Mouse (Mus musculus): ENCODE data around the gene Mrpl28.
A peak's percentile ranks its signal among the peaks of the same experiment; 100 is the strongest.

The Mrpl28 gene

DNA sequence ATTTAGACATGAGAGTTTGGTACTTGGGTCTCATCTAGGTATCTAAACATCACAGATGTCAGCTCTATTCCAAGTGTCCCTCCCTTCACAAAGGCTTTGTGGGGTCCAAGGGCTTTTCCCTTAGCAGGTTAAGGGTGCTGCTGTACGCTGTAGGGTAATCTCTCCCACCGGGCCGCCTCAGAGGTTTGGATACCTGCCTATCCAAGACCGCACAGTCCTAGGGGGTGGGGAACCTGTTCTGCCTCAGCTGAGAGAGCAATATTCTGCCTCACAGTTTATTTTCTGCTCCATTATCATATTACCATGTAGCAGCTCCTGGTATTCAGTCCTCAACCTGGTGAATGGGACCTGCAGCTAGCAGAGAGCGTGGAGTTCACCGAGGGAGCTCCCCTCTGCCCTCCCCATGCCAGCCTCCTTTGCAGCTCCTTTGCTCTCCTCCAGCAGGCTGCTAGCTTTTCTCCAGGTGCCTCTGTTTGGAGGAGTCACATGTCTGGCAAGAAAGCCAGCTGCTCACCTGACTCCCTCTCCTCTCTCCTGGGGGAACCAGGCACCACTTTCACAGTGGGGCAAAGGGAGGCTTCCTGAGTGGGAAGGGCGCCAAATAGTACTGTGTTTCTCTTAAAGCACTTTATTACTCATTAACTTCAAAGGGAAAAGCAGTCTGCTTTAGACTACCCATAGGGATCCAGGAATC, 7.9 kb upstream of the Mrpl28 start:
- no peak for DNase-seq (ENCODE audit: extremely low read depth, low read depth, low spot score)

DNA sequence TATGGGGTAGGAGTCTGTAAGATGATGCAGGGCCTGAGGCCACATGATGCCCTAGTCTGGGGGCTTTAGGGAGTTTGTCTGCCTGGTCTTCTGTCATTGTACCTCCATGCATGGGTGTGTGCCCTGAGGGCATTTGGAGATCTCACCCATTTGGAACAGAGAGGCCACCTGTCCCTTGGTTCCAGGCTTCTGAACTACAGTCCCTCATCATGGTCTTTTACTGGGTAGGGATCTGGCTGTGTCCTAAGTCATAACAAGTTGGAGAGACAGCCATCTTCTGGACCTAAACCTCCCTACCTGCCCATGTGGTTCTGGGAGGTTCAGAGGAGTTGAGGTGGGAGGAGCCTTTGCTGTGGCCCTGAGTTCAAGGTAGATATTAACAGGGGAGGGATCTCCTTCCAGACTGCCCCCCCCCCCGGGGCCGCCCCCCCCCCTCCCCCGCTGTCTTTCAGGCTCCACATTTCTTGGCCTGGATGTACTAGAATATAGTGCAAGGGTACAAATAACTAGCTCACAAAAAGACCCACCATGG, 7.3 kb upstream of the Mrpl28 start:
- no peak for DNase-seq (ENCODE audit: extremely low read depth, low read depth, low spot score)

DNA sequence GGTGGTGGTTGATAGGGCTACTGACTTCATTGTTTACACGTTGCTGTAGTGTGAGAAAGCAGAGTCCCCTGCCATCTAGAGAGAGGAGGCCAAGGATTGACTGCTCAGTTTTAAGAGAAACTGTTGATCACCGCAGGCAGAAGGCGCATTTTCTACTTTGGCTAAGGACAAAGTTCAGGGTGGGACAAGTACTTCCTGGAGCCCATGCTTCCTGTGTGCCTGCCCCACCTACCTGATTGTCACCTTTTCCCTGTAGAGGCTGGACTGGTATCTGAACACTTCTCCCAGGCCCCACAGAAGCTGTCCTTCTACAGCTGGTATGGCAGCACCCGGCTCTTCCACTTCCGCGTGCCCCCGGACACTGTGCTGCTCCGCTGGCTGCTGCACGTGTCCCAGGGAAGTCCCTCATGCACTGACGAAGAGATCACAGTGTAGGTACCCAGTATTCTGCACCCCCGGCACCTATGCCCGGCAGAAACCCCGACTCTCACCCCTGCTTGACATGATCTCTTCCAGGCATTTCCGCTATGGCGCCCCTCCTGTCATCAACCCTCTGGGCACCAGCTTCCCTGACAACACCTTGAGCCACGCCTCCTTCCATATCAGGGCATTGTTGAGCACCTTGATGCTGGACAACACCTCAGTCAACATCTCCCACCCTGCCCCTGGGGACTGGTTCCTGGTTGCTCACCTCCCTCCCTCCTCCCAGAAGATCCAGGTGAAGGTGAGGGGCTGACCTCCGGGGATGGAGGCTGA, 6.6 kb upstream of the Mrpl28 start:
- DNase-seq (ENCODE audit: extremely low read depth, low read depth, low spot score) = no peak

DNA sequence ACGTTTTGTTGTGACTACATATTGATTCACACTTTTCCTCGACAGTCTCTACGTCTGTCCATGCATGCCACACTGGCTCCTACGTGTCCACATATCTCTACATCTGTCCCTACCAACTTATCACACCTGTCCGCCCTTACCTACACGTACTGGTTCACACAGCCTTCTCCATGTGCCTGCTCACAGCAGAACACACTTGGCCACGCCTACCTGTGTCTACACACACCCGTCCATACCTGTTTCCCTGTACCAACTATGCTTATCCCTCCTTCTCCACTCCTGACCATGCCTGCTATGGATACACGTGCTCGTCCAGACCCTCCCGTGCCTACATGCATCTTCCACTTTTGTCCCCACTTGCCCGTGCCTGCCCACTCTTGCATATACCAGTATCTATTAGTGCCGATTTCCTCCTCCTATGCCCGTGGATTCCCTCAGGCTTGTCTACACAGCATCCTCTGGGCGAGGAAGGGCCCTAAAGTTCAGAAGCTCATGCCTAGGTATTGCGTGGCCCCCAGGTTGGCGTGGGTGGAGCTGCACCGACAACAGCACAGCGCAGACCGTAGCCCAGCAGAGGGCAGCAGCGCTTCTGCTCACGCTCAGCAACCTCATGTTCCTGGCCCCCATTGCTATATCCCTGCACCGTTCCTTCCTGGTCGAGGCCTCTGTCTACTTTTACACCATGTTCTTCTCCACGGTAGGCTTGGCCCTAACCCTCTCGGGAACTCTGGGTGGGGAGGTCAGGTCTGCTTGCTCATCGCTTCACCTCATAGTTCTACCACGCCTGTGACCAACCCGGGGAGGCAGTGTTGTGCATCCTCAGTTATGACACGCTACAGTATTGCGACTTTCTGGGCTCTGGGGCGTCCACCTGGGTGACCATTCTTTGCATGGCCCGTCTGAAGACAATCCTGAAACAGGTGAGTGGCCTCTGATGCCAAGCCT, 3.3 kb upstream of the Mrpl28 start:
- DNase-seq (ENCODE audit: extremely low read depth, low read depth, low spot score) = peak; percentile 23

DNA sequence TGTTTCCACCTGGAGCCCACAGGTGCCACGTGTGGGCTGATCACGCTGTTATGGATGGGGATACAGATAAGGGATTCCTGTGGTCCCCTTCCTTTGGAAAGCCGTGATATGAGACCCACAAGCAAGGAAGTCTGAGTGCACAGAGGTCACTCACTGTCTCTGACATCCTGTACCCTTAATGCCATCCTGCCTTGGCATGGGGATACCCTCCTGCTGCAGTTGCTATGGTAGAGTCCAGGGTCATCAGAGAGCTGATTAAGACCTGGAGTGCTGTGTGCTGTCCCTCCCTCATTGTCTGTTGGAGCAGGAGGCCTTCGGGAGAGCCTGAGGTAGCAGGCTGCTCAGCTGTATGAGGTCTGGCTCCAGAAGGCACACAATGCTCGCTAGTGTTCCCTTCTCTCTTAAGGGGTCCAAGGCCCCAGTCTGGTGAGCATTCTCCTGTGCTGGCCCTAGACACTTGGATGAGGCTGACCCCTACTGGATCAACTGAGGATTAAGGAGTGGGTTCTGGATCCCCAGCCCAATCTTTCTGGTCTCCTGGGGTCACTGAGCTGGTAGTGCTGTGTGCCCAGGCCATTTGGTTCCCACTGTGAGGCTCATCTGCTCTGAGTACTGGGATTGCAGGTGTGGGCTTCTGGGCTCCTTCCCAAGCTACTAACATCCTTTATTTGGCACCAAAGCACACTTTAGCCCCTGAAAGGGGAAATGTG, 714 bp upstream of the Mrpl28 start:
- DNase-seq (ENCODE audit: extremely low read depth, low read depth, low spot score) = no peak

DNA sequence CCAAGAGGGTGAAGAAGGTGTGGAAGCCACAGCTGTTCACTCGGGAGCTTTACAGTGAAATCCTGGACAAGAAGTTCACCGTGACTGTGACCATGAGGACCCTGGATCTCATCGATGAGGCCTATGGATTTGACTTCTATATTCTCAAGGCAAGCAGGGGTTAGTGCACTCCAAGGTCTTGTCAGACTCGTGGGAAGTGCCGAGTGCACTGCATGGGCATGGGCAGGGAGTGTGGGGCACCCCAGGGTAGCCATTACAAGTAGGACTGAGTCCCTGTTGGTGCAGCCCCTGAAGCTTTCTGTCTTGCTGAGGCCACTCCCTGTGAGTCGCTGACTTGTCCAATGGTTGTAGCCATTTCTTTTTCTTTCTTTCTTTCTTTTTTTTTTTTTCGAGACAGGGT, 1.3 kb downstream of the Mrpl28 start:
- DNase-seq (ENCODE audit: extremely low read depth, low read depth, low spot score) = no peak

DNA sequence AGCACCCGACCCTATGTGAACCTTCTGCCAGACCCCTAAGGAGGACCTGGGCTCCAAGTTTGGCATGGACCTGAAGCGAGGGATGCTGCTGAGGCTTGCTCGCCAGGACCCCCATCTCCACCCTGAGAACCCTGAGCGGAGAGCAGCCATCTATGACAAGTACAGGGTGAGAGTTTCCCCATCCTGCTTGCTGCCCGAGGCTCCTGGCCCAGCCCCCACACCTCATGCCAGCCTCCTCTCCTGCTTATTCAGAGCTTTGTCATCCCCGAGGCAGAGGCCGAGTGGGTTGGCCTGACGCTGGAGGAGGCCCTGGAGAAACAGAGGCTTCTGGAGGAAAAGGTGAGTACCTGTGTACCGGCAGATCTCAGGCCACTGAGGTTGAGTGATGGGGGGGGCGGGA, 1.9 kb downstream of the Mrpl28 start:
- no peak for DNase-seq (ENCODE audit: extremely low read depth, low read depth, low spot score)

DNA sequence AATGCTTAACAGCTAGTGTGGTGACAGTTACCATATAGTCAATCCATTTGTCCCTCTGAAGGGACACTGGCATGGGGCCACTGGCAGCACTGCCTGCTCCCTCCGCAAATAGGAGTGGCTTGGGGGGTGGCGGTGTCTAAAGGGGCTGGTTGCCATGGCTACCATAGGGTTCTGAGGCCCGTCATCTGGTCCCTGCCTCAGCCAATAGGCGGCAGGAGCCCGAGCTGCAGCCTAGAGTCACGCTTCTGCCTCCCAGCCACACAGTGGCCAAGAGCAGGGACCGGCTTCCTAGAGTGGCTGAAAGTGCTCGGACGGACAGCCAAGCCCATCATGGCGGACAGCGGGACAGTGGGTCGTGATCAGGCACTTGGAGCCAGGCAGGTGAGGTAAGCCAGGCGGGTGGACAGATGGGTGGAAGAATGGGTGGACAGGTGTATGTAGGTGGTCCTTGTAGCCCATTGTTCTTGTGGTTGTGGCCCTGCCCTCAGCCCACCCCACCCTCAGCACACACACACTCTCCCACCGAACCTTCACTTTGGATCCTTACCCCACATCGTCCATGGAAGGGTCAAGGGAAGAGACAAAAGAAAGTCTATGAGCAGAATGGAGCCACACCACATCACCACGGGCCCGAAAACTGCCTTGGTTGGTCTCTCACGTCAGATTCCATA, 7.9 kb downstream of the Mrpl28 start:
- DNase-seq (ENCODE audit: extremely low read depth, low read depth, low spot score) = no peak

DNA sequence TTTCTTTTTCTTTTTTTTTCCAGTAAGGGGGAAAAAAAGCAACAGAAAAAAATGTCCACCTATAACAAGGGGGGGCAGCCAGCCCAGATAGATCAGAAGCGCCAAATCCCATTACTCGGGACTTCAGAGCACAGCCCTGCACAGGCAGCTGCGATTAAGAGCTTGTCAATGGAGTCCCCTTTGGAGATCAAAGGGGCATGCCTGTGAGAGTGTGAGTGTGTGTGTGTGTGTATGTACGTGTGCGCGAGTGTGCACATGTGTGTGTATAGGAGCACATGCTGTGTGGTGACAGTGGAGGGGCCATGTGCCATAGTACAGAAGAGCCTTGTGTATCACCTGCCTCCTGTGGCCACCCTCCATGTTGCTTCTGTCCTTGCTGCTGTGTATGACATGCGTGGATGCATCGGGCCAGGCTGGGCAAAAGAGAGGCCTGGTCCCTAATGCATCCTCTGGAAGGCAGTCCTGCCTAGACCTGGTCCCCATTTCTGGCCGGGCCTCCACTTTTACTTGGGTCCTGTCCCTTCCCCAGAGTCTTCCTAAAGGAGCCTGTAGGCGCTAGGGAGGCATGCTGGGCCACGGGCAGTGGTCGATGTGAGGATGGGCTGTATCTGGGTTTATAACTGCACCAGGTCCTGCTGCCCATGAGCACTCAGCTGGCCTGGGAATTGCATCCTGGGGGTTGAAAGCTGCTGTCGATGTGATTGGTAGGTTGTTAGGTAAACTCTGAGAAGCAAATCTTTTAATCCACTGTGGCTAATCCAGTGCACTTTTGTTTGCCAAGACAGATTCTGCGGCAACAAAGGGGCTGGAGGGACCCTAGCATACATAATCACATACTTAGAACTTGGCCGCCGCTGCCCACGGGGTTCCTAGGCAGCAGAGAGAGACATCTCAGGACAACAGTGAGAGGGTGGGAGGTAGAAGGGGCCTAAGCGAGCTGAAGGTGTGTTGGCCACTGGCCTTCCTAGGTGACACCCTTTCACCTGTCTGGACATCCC, 8.9 kb downstream of the Mrpl28 start:
- no peak for DNase-seq (ENCODE audit: extremely low read depth, low read depth, low spot score)

DNA sequence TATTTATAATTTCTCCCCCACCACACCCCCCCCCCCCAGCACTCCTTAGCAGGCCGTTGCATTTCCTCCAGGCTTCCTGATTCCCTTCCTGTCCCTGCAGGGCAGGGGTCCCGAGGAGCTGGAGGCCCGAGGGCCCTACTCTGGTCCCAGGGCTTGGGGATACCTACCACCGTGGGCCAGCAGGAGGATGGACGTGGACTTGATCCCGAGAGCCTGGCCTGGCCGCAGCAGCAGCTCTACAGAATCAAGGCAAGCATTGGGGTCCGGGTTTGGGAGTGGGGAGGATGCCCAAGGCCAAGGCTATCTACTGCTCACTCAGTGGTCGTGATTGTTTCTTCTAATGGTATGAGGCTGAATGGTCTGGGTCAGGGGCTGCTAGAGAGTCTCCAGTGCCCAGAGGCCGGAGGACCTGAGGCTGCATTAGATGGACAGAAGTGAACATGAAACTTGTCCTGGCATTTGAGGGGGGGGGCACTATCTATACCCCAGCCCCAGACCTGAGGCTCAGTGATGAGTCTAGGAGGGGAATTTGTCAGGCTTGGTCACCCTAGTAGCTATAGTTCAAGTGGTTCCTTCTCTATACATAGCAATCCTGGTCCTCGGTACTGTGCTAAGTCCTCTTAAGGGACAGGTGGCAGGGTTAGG, 13.9 kb downstream of the Mrpl28 start:
- no peak for DNase-seq (ENCODE audit: extremely low read depth, low read depth, low spot score)

DNA sequence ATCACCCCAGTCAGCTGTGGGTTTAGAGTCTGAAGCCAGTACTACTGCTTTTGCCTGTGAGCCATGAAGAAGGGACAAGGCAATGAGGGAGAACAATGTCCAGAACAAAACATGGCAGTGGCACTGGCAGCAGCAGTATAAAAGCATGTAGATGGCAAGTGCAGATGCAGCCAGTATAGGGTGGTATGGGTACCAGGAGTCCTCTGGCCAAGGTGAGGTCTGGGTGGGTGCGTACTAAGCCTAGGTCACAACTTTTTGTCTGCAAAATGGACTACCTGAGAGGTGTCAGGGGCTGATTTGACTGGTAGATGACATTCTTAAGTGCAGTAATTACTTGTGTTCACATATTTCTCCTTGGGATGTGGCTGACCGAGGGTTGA, 14.4 kb downstream of the Mrpl28 start:
- DNase-seq (ENCODE audit: extremely low read depth, low read depth, low spot score) = no peak

DNA sequence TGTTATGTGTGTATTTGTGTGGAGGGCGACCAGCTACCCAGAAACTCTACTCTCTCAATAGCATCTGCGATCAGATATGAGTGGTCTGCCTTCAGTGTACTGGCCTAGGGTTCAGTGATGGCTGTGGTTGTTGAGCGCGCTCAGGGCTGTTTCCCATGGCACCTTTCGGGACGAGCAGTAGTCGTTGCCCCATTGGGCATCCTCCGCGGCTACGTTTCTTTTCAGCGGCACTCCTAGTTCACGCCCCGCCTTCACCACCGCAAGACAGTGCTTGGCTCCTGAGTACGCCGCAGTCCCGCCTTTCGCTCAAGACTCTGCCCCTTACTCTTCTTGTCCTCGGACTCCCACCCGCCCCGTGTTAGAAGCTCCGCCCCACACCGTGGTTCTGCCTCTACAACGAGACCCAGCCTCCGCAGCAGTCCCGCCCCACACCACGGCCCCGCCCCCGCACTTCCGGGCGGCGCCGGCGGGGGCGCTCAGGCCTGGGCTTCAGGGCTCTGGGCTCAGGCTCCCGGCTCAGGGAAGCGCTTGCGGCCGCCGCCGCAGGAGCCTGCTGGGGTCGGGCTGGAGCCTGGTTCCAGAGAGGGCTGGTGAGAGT, 15.0 kb downstream of the Mrpl28 start, which contains the start of gene Axin1:
Gene Axin1 (plus strand): TSS at position 450 of the 598 bp plus-strand sequence.
- DNase-seq (ENCODE audit: extremely low read depth, low read depth, low spot score) = peak; percentile 54

DNA sequence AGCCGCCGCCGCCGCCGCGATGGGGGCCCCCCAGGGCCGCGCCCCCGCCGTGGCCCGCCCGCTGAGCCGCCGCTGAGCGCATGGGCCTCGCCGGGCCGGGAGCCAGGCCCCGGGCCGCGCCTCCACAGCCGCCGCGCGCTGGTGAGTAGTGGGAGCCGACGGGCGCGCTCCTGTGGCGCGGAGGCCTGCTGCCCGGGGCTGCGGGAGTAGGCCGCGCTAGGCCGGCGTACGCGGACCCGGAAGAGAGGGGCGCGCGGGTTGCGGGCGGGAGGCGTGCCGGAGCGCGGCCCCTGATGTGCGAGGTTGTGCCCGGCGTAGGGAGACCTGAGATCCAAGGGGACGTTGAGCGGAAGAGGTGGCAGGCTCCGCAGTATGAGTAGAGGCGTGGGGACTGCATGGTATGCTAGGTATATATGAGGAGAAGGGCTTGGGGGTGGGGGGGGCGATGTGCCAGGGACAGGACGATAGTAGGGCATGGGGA, 15.6 kb downstream of the Mrpl28 start:
- no peak for DNase-seq (ENCODE audit: extremely low read depth, low read depth, low spot score)

DNA sequence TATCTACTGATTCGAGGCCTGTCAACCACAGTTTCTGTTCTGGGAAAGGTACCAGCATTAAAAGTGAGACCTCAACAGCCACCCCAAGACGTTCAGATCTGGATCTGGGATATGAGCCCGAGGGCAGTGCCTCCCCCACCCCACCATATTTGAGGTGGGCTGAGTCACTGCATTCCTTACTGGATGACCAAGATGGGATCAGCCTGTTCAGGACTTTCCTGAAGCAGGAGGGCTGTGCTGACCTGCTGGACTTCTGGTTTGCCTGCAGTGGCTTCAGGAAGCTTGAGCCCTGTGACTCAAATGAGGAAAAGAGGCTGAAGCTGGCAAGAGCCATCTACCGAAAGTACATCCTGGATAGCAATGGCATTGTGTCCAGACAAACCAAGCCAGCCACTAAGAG, 19.5 kb downstream of the Mrpl28 start:
- no peak for DNase-seq (ENCODE audit: extremely low read depth, low read depth, low spot score)

DNA sequence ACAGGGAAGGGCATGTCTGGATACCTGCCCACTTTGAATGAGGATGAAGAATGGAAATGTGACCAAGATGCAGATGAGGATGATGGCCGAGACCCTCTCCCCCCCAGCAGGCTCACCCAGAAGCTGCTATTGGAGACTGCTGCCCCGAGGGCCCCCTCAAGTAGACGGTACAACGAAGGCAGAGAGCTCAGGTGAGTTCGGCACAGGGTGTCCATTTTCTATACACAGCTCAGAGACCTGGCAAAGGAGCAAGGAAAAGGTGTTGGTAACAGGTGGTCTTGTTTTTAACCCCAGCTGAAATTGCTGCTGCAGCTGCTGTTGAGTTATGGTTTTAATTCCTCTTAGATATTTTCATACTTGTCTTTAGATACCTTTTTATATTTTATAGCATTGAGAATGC, 20.1 kb downstream of the Mrpl28 start:
- DNase-seq (ENCODE audit: extremely low read depth, low read depth, low spot score) = no peak

DNA sequence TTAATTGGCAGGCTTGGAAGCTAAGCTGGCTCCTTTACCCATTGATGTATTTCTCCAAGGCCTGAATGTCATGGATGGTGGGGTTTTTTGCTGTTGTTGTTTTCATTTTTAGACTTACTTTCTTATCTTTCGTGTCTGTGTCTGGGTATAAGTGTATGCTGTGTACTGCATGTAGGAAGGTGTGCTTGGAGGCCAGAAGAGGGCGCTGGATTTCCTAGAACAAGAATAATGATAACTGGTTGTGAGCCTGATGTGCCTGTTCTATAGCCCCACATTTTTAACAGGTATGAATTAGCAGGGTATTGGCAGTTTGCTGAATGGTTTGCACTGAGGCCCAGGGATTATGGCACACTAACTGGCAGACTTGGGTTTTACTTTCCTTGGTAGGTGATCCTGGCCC, 25.8 kb downstream of the Mrpl28 start:
- DNase-seq (ENCODE audit: extremely low read depth, low read depth, low spot score) = no peak

DNA sequence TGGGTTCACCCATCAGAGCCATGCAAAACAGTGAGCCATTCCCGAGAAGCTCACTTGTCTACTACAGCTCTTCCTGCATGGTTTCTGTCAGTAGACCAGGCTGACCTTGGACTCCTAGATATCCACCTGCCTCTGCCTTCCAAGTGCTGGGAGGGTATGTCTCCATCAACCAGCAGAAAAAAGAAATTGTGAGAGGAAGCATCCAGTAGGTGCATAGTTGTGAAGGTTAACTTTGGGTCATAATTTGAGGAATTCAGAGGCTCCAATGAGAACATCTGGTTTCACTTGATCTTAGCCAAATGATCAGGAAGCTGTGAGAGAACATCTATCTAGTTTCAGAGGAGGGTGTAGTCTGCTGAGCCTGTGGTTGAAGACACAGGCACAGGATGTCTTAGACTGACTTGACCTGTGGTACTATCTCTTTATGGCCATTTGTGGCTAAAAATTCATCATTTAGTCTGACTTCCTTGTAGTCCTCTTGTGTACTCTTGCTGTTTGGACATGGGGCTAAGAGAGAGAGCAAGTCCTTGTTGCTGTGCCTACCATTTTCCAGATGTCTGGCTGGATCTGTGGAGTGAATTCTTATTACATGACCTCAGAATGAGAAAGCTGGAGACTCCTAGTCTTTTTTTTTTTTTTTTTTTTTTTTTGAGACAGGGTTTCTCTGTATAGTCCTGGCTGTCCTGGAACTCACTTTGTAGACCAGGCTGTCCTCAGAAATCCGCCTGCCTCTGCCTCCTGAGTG, 28.8 kb downstream of the Mrpl28 start:
- DNase-seq (ENCODE audit: extremely low read depth, low read depth, low spot score) = no peak
